Mouse (Mus musculus) midbrain, embryonic 14.5 days (tissue): ENCODE results near the gene Nell1. TPM values are rescaled to one million over a fixed set of nuclear protein-coding genes. Genes with fewer than 3 reads are reported as not detected.

Experiments used
- ATAC-seq: fragments of 200-750 bp; cut with Nextera tagmentation; 2 replicates; pipeline ENCODE4 v1.8.0; 2017; ENCODE audit warnings: moderate number of reproducible peaks, moderate library complexity; ENCODE audit not compliant: low FRiP score, low TSS enrichment
- DNase-seq: peaks from one replicate; pipeline ENCODE4 v3.0.0-alpha.2; 2015
- H3K27ac ChIP-seq: fragments of 300-500 bp; sonication (generic); replicated peaks from 2 replicates; pipeline ENCODE4 v1.5.1; 2014; ENCODE audit warnings: mild to moderate bottlenecking, low read depth, low read length, moderate library complexity
- H3K27me3 ChIP-seq: fragments of 300-500 bp; sonication (generic); 2 replicates; pipeline ENCODE4 v1.6.1; 2014; ENCODE audit warnings: low read length, control low read depth, mixed read lengths; ENCODE audit not compliant: control insufficient read depth, insufficient read depth
- H3K36me3 ChIP-seq: fragments of 300-500 bp; sonication (generic); 2 replicates; pipeline ENCODE4 v1.6.1; 2014; ENCODE audit warnings: low read length, control low read depth; ENCODE audit not compliant: control insufficient read depth, insufficient read depth
- H3K4me1 ChIP-seq: fragments of 300-500 bp; sonication (generic); 2 replicates; pipeline ENCODE4 v1.6.1; 2014; ENCODE audit warnings: mild to moderate bottlenecking, antibody characterized with exemption, low read length, control low read depth; ENCODE audit not compliant: control insufficient read depth, insufficient read depth
- H3K4me2 ChIP-seq: fragments of 300-500 bp; sonication (generic); 2 replicates; pipeline ENCODE4 v1.6.1; 2014; ENCODE audit warnings: mild to moderate bottlenecking, low read length, moderate library complexity
- H3K4me3 ChIP-seq: fragments of 300-500 bp; sonication (generic); replicated peaks from 2 replicates; pipeline ENCODE4 v1.5.1; 2014; ENCODE audit warnings: low read depth, low read length
- H3K9ac ChIP-seq: fragments of 300-500 bp; sonication (generic); replicated peaks from 2 replicates; pipeline ENCODE4 v1.6.1; 2014; ENCODE audit warnings: mild to moderate bottlenecking, low read length, moderate library complexity
- H3K9me3 ChIP-seq: fragments of 300-500 bp; sonication (generic); 2 replicates; pipeline ENCODE4 v1.6.1; 2016; ENCODE audit warnings: low read length, control low read depth, mixed read lengths; ENCODE audit not compliant: control insufficient read depth
- WGBS: fragments of 180-500 bp; shearing (Covaris S2); extraction: QIAGEN DNeasy Blood & Tissue Kit; methylation state at CpG from one replicate; pipeline ENCODE4 v1.1.7; 2014; 5-methylcytosine and 5-hydroxymethylcytosine counted together
- polyA plus RNA-seq: library from polyadenylated mRNA; unstranded; fragments of >200 nt; fragmentation: Nextera tagmentation; extraction: Ambion mirVana; gene quantifications from 2 replicates; pipeline ENCODE4 v1.2.1, GENCODE M21; 2014

Nell1 gene
- polyA plus RNA-seq, 1 experiment from 2014 or later, result 21.3 TPM

GRCm38 (mm10) chr7:50482011-50482410, 507.3 kb downstream of the Nell1 start:
- ATAC-seq, result no peak
- Histone ChIP-seq H3K36me3 (no peaks in the 10 kb centered on the region), H3K27me3 (no peaks in the 10 kb centered on the region), H3K9ac (no peak overlapping the region), H3K4me3 (no peak overlapping the region), H3K4me2 (no peak overlapping the region), H3K27ac (no peak overlapping the region), H3K9me3 (no peaks in the 10 kb centered on the region), H3K4me1 (no peaks in the 10 kb centered on the region)
- WGBS, result 54% methylated on average over 4 of the region's 4 CpGs
- no peak for DNase-seq

GRCm38 (mm10) chr7:50485304-50485703, 510.6 kb downstream of the Nell1 start:
- no peak overlapping the region for H3K27ac ChIP-seq
- no peak overlapping the region for H3K9ac ChIP-seq
- ATAC-seq (no peak), DNase-seq (peak; percentile 69)
- 26% methylated on average over 1 of the region's 1 CpGs for WGBS
- H3K27me3 ChIP-seq, result no peaks in the 10 kb centered on the region
- no peaks in the 10 kb centered on the region for H3K9me3 ChIP-seq
- H3K4me1 ChIP-seq, result no peaks in the 10 kb centered on the region
- H3K4me3 ChIP-seq, result no peak overlapping the region
- no peak overlapping the region for H3K4me2 ChIP-seq
- no peaks in the 10 kb centered on the region for H3K36me3 ChIP-seq

DNA sequence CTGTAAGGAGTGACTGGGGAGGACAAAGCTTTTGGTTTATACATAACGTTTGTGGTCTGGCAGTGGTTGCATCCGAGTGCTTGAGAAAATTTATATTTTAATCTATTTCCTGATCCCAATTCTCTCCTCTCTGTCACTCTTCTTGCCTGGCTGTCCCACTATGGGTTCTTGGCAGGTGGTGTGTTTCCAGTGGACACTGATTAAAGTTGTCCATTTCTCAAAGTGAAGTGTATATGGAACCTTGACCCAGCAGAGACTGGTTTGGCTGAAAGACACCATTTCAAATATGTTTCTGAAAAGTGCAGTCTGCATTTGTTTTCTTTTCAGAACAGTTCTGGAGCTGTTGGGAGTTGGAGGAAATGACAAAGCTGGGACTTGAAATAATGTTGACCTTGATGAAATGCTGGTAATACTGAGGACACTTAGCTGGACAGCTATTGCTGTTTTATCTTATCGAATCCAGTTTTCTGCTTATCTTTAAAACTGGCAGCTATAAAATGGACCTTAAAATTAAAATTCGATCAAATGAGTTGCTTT, 512.3 kb downstream of the Nell1 start:
- no peaks in the 10 kb centered on the region for H3K4me1 ChIP-seq
- H3K9ac ChIP-seq, result no peak overlapping the region
- H3K27ac ChIP-seq, result no peak overlapping the region
- ATAC-seq (no peak), DNase-seq (no peak)
- no peak overlapping the region for H3K4me2 ChIP-seq
- no peaks in the 10 kb centered on the region for H3K27me3 ChIP-seq
- H3K36me3 ChIP-seq, result no peaks in the 10 kb centered on the region
- 91% methylated on average over 4 of the region's 4 CpGs for WGBS
- H3K9me3 ChIP-seq, result no peaks in the 10 kb centered on the region
- H3K4me3 ChIP-seq, result no peak overlapping the region

DNA sequence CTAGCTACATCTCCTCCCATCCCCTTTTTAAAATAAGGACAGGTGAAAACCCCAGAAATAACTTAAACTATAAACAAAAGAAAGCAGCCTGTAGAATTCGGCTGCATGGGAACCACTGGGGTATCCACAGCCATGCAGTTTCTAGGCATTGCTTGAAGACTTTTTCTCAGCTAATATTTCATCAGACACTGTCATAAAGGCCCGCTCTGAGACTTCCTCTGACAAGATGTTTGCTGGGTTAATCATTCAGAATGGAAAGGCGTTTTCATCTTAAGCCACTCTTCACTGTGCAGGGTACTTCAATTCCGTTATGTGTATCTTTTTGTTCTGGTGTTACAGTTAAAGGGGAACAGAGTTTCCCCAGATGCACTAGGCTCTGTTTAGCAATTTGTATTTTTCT, 526.9 kb downstream of the Nell1 start:
- no peaks in the 10 kb centered on the region for H3K9me3 ChIP-seq
- no peak overlapping the region for H3K9ac ChIP-seq
- 79% methylated on average over 4 of the region's 4 CpGs for WGBS
- no peak overlapping the region for H3K27ac ChIP-seq
- H3K36me3 ChIP-seq, result no peaks in the 10 kb centered on the region
- DNase-seq, result no peak
- no peak overlapping the region for H3K4me3 ChIP-seq
- no peak for ATAC-seq
- H3K27me3 ChIP-seq, result no peaks in the 10 kb centered on the region
- no peaks in the 10 kb centered on the region for H3K4me1 ChIP-seq
- no peak overlapping the region for H3K4me2 ChIP-seq

GRCm38 (mm10) chr7:50507047-50507446, 532.4 kb downstream of the Nell1 start:
- Histone ChIP-seq H3K27me3 (no peaks in the 10 kb centered on the region), H3K4me2 (no peak overlapping the region)
- no peak for DNase-seq

GRCm38 (mm10) chr7:50514830-50515229, 540.2 kb downstream of the Nell1 start:
- Histone ChIP-seq H3K36me3 (no peaks in the 10 kb centered on the region), H3K4me2 (no peak overlapping the region), H3K27ac (no peak overlapping the region), H3K4me3 (no peak overlapping the region), H3K4me1 (no peaks in the 10 kb centered on the region), H3K9me3 (no peaks in the 10 kb centered on the region), H3K27me3 (no peaks in the 10 kb centered on the region), H3K9ac (no peak overlapping the region)
- WGBS, result 71% methylated on average over 3 of the region's 3 CpGs
- ATAC-seq (no peak), DNase-seq (no peak)

More at GRCm38 (mm10) chr7:50507047-50507446, 532.4 kb downstream of the Nell1 start:
- no peaks in the 10 kb centered on the region for H3K4me1 ChIP-seq
- no peak overlapping the region for H3K4me3 ChIP-seq
- H3K36me3 ChIP-seq, result no peaks in the 10 kb centered on the region
- H3K9me3 ChIP-seq, result no peaks in the 10 kb centered on the region
- ATAC-seq, result no peak
- no peak overlapping the region for H3K27ac ChIP-seq
- H3K9ac ChIP-seq, result no peak overlapping the region

DNA sequence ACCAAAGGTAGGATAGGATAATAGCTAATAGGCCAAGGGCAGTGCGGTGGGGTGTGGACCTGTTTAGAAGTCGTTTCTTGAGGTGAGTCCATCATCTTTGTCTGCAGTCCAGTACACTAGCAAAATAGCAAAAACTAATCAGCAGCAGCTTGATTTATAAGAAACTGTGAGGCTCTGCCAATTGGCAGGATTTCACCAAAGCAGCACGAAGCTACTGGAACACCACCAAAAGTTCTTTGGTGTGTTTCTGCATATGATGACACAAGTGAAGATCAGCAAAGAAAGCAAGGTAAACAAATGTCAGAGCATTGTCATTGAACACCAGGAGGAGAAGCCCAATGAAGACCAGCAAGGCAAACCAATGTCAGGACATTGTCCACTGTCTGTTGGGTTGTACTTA, 542.0 kb downstream of the Nell1 start:
- no peaks in the 10 kb centered on the region for H3K9me3 ChIP-seq

GRCm38 (mm10) chr7:50543373-50543772, 568.7 kb downstream of the Nell1 start:
- WGBS, result 9% methylated on average over 5 of the region's 5 CpGs

More for the DNA sequence above, 542.0 kb downstream of the Nell1 start:
- no peaks in the 10 kb centered on the region for H3K27me3 ChIP-seq
- no peaks in the 10 kb centered on the region for H3K4me1 ChIP-seq
- H3K4me3 ChIP-seq, result no peak overlapping the region
- no peak for ATAC-seq
- no peaks in the 10 kb centered on the region for H3K36me3 ChIP-seq
- WGBS, result 92% methylated on average over 3 of the region's 3 CpGs
- no peak overlapping the region for H3K9ac ChIP-seq
- H3K4me2 ChIP-seq, result no peak overlapping the region
- no peak overlapping the region for H3K27ac ChIP-seq
- DNase-seq, result no peak

GRCm38 (mm10) chr7:50549572-50549971, 574.9 kb downstream of the Nell1 start:
- ATAC-seq (no peak), DNase-seq (no peak)
- Histone ChIP-seq H3K9me3 (no peaks in the 10 kb centered on the region), H3K4me2 (no peak overlapping the region), H3K4me1 (no peaks in the 10 kb centered on the region), H3K27ac (no peak overlapping the region), H3K9ac (no peak overlapping the region), H3K27me3 (no peaks in the 10 kb centered on the region), H3K36me3 (no peaks in the 10 kb centered on the region), H3K4me3 (no peak overlapping the region)
- 83% methylated on average over 3 of the region's 3 CpGs for WGBS

More at GRCm38 (mm10) chr7:50543373-50543772, 568.7 kb downstream of the Nell1 start:
- Histone ChIP-seq H3K36me3 (no peaks in the 10 kb centered on the region), H3K4me1 (no peaks in the 10 kb centered on the region), H3K9ac (no peak overlapping the region), H3K4me2 (no peak overlapping the region), H3K27ac (no peak overlapping the region), H3K4me3 (no peak overlapping the region), H3K27me3 (no peaks in the 10 kb centered on the region), H3K9me3 (no peaks in the 10 kb centered on the region)
- DNase-seq, result no peak
- no peak for ATAC-seq
